Comparison of ENCODE assay signal across 16 mouse cellular contexts in genomic region chr1:136939220-136939619, GRCm38 (mm10). TPM values are rescaled to one million over a fixed set of nuclear protein-coding genes. Genes with fewer than 3 reads are reported as not detected.
"Had no signal": no experiment of that assay in that cellular context is flagged by ENCODE, and none has a peak within 500 bp of the region (broad histone marks: within the 10 kb centered on the region; RNA-seq: fewer than 3 reads in every experiment).

No protein-coding gene starts in this region.

- ATAC-seq: lung, postnatal 0 days; midbrain, embryonic 13.5 days; midbrain, embryonic 15.5 days had no signal

- H3K4me1 ChIP-seq: lung, embryonic 15.5 days; megakaryocyte, embryonic 14.5 days; midbrain, embryonic 13.5 days; midbrain, embryonic 15.5 days; neural tube, embryonic 12.5 days had no signal

- H3K36me3 ChIP-seq: lung, embryonic 15.5 days; midbrain, embryonic 13.5 days; midbrain, embryonic 15.5 days; neural tube, embryonic 12.5 days had no signal

- H3K4me3 ChIP-seq: lung, embryonic 15.5 days; megakaryocyte, embryonic 14.5 days; midbrain, embryonic 13.5 days; midbrain, embryonic 15.5 days; neural tube, embryonic 12.5 days had no signal

- H3K9ac ChIP-seq: liver, embryonic 14.5 days; lung, embryonic 15.5 days; midbrain, embryonic 13.5 days; midbrain, embryonic 15.5 days; neural tube, embryonic 12.5 days had no signal

- DNase-seq: lung, adult 2 months; lung, postnatal 14 days; lung, postnatal 36 days; right cerebral cortex, postnatal 14 days; thymus, adult 2 months; thymus, postnatal 25 days; thymus, postnatal 4 days had no signal

- H3K4me2 ChIP-seq: lung, embryonic 15.5 days; midbrain, embryonic 11.5 days; midbrain, embryonic 13.5 days; midbrain, embryonic 15.5 days; neural tube, embryonic 12.5 days had no signal

- H3K27ac ChIP-seq: liver, embryonic 14.5 days; lung, embryonic 15.5 days; macrophage; midbrain, embryonic 13.5 days; midbrain, embryonic 15.5 days; neural tube, embryonic 12.5 days had no signal

- H3K9me3 ChIP-seq: lung, embryonic 15.5 days; midbrain, embryonic 13.5 days; midbrain, embryonic 15.5 days; neural tube, embryonic 12.5 days had no signal

RNA-seq across cellular contexts. Expression of gene Nr5a2, which starts 21.0 kb away (rescaled TPM):
- polyA plus RNA-seq: macrophage had no signal
